Mouse (Mus musculus): ENCODE measurements at regions not wholly inside any gene's neighbourhood (a gene's known extent, or its start where the extent isn't known, plus 50 kb on each side); places are given as distances from the start of the nearest gene placed in this dataset.

GRCm38 (mm10) chr13:107461048-107461912 lies 439.4 kb upstream of the Kif2a start:
- no peak for TF ChIP-seq EP300 (IDR thresholded peaks at IDR 0.05; ENCODE audit: low read depth)
- TF ChIP-seq CTCF (IDR thresholded peaks at IDR 0.05; ENCODE audit: low read depth) = peak; percentile 82
